Mouse (Mus musculus) neural tube, embryonic 11.5 days (tissue): Measurements from ENCODE around the gene Gm21969. TPM values are rescaled to one million over a fixed set of nuclear protein-coding genes. Genes with fewer than 3 reads are reported as not detected.

ENCODE experiments used
- ATAC-seq: fragments of 200-750 bp; cut with Nextera tagmentation; 2 replicates; pipeline ENCODE4 v1.8.0; 2017; ENCODE audit warnings: moderate number of reproducible peaks, mild to moderate bottlenecking, moderate TSS enrichment, moderate library complexity; ENCODE audit not compliant: insufficient read depth, low FRiP score, low TSS enrichment
- DNase-seq: peaks from one replicate; pipeline ENCODE4 v3.0.0-alpha.2; 2015; ENCODE audit warnings: low spot score
- H3K27ac ChIP-seq: fragments of 300-500 bp; sonication (generic); 2 replicates; pipeline ENCODE4 v1.5.1; 2014; ENCODE audit warnings: low read depth, mild to moderate bottlenecking, low read length
- H3K27me3 ChIP-seq: fragments of 300-500 bp; sonication (generic); 2 replicates; pipeline ENCODE4 v1.6.1; 2014; ENCODE audit warnings: mild to moderate bottlenecking, low read length, mixed read lengths; ENCODE audit not compliant: control insufficient read depth, insufficient read depth
- H3K36me3 ChIP-seq: fragments of 300-500 bp; sonication (generic); 2 replicates; pipeline ENCODE4 v1.6.1; 2014; ENCODE audit warnings: mild to moderate bottlenecking, low read length, moderate library complexity, mixed read lengths; ENCODE audit not compliant: control insufficient read depth, insufficient read depth
- H3K4me1 ChIP-seq: fragments of 300-500 bp; sonication (generic); 2 replicates; pipeline ENCODE4 v1.6.1; 2014; ENCODE audit warnings: low read length, mixed read lengths; ENCODE audit not compliant: control insufficient read depth, insufficient read depth
- H3K4me2 ChIP-seq: fragments of 300-500 bp; sonication (generic); 2 replicates; pipeline ENCODE4 v1.6.1; 2014; ENCODE audit warnings: low read depth, mild to moderate bottlenecking, moderate library complexity
- H3K4me3 ChIP-seq: fragments of 300-500 bp; sonication (generic); 2 replicates; pipeline ENCODE4 v1.5.1; 2014; ENCODE audit warnings: low read depth, low read length
- H3K9ac ChIP-seq: fragments of 300-500 bp; sonication (generic); 2 replicates; pipeline ENCODE4 v1.6.1; 2014; ENCODE audit warnings: mild to moderate bottlenecking, low read length
- H3K9me3 ChIP-seq: fragments of 300-500 bp; sonication (generic); 2 replicates; pipeline ENCODE4 v1.6.1; 2016; ENCODE audit warnings: low read length; ENCODE audit not compliant: control insufficient read depth
- WGBS: fragments of 180-500 bp; shearing (Covaris S2); extraction: QIAGEN DNeasy Blood & Tissue Kit; methylation state at CpG from one replicate; pipeline ENCODE4 v1.1.7; 2014; 5-methylcytosine and 5-hydroxymethylcytosine counted together
- polyA plus RNA-seq: library from polyadenylated mRNA; unstranded; fragments of >200 nt; fragmentation: Nextera tagmentation; extraction: Ambion mirVana; gene quantifications from 2 replicates; pipeline ENCODE4 v1.2.1, GENCODE M21; 2014

The Gm21969 gene
- polyA plus RNA-seq, 1 experiment from 2014 or later, result not detected

DNA sequence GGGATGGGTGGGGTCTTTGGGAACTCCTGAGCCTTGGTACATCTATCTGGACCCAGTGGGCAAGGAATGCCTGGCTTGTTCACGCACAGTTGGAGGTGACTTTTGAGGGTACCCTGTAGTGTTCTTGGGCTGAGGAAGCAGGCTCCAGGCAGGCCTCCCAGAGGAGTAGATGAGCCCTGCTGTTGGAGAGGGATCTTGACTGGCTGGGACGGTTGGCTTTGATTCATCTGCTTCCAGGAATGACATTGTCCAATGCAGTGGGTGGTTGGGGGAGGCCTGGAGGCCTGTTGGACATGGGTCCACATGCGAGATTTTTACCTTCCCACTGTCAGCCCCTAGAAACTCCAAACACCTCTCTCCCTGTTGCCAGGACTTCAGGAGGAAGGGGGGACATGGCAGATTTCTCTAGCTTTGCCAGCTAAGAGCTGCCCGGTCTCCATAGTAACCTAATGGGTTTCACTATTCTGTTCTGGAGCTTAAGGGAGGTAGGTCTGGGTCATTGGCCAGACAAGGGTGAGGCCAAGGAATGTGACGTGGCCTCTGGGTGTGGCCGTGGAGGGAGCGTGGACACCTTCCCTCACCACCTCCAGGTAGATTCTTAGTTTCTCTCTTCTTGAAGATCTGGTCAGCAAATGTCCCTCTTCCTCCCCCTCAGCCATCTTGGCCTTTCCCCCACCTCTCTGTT is 28.7 kb downstream of the Gm21969 start:
- H3K4me2 ChIP-seq, result no peak overlapping the region
- WGBS, result 92% methylated on average over 7 of the region's 7 CpGs
- no peak for ATAC-seq
- H3K27ac ChIP-seq, result no peak overlapping the region
- DNase-seq, result no peak
- H3K9me3 ChIP-seq, result no peaks in the 10 kb centered on the region
- H3K4me1 ChIP-seq, result no peaks in the 10 kb centered on the region
- H3K9ac ChIP-seq, result no peak overlapping the region
- no peaks in the 10 kb centered on the region for H3K36me3 ChIP-seq
- H3K4me3 ChIP-seq, result no peak overlapping the region
- H3K27me3 ChIP-seq, result no peaks in the 10 kb centered on the region

DNA sequence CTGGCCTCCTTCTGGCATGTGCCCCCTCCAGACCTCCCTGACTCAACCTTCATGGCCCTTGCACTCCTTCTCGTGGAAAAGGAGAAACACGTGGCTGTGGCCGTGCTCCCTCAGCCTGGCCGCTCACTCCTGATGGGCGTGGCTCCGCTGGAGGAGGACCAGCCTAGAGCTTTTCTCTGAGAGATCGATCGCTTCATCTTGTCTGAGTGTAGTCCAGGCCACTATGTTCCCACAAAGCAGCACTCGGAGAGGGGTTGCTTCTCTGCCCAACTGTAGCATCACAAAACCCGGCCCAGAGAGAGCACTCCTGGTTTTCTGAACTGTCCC is 29.2 kb downstream of the Gm21969 start:
- WGBS, result 83% methylated on average over 10 of the region's 10 CpGs
- Histone ChIP-seq H3K36me3 (no peaks in the 10 kb centered on the region), H3K4me3 (no peak overlapping the region), H3K9me3 (no peaks in the 10 kb centered on the region), H3K4me2 (no peak overlapping the region), H3K9ac (no peak overlapping the region), H3K4me1 (no peaks in the 10 kb centered on the region), H3K27me3 (no peaks in the 10 kb centered on the region), H3K27ac (no peak overlapping the region)
- no peak for DNase-seq
- no peak for ATAC-seq

DNA sequence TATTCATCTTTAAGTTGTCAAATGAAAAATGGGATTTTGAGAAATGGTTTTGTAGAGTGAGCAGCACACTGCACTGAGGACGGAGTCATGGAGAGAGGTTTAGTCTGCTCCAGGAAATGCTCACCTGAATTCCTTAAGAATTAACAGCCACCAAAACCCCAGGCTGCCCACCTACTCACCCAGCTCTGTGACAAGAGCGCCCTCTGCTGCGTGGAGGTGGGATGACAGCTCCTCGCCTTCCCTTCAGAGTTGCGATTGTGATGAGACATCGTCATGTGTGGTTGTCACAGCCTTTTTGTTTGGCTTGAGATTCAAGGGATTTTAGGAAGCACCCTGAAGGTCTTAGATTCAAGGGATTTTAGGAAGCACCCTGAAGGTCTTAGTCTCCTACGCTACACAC is 33.4 kb downstream of the Gm21969 start:
- H3K27ac ChIP-seq, result no peak overlapping the region
- DNase-seq (peak; percentile 78), ATAC-seq (no peak)
- 29% methylated on average over 7 of the region's 7 CpGs for WGBS
- H3K4me2 ChIP-seq, result no peak overlapping the region
- no peak overlapping the region for H3K4me3 ChIP-seq
- peaks cover 21% of the 10 kb centered on the region for H3K4me1 ChIP-seq
- no peak overlapping the region for H3K9ac ChIP-seq
- peaks cover 4% of the 10 kb centered on the region; the same call in 1 of the 2 replicates for H3K27me3 ChIP-seq
- H3K36me3 ChIP-seq, result no peaks in the 10 kb centered on the region
- no peaks in the 10 kb centered on the region for H3K9me3 ChIP-seq

DNA sequence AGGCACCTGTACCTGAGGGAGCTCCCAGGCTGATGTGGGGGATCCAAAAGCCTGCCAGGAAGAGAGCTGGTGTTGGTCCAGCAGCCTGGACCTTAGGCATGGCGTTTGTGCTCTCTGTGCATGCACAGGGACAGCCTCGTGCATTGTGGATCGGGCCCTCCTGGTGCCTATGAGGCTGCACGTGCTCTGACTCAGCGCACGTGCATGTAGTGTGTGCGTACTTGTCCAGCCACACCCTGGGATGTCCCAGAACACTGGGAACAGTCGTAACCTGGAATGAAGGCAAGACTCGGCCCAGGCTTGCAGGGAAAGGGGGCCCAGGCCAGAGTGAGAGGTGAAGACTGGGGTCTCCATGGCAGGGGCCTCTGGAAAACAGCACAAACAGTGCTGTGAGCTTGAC is 34.9 kb downstream of the Gm21969 start:
- 94% methylated on average over 9 of the region's 9 CpGs for WGBS
- H3K9me3 ChIP-seq, result no peaks in the 10 kb centered on the region
- H3K27ac ChIP-seq, result no peak overlapping the region
- peaks cover 27% of the 10 kb centered on the region for H3K4me1 ChIP-seq
- no peak for ATAC-seq
- H3K36me3 ChIP-seq, result no peaks in the 10 kb centered on the region
- H3K9ac ChIP-seq, result no peak overlapping the region
- no peak overlapping the region for H3K4me3 ChIP-seq
- no peak for DNase-seq
- peaks cover 7% of the 10 kb centered on the region; the same call in 1 of the 2 replicates for H3K27me3 ChIP-seq
- H3K4me2 ChIP-seq, result no peak overlapping the region

DNA sequence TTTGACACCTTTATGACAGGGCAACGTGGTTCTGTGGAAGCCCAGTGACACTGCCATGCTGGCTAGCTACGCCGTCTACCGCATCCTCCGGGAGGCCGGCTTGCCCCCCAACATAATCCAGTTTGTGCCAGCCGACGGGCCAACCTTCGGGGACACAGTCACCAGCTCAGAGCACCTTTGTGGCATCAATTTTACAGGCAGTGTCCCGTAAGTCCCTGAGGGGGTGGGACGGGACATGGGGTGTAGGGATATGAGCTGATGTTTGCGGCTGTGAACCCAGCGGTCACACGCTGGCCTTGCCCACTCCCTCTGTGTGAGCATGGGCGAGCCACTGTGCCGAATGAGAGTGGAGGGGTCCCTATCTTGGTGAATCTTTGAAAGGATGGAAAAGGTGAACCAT is 35.4 kb downstream of the Gm21969 start:
- H3K27me3 ChIP-seq, result peaks cover 7% of the 10 kb centered on the region; the same call in 1 of the 2 replicates
- H3K9ac ChIP-seq, result no peak overlapping the region
- H3K4me1 ChIP-seq, result peaks cover 27% of the 10 kb centered on the region
- DNase-seq, result no peak
- no peaks in the 10 kb centered on the region for H3K9me3 ChIP-seq
- ATAC-seq, result no peak
- no peaks in the 10 kb centered on the region for H3K36me3 ChIP-seq
- H3K4me2 ChIP-seq, result no peak overlapping the region
- no peak overlapping the region for H3K27ac ChIP-seq
- WGBS, result 92% methylated on average over 16 of the region's 16 CpGs
- H3K4me3 ChIP-seq, result no peak overlapping the region

DNA sequence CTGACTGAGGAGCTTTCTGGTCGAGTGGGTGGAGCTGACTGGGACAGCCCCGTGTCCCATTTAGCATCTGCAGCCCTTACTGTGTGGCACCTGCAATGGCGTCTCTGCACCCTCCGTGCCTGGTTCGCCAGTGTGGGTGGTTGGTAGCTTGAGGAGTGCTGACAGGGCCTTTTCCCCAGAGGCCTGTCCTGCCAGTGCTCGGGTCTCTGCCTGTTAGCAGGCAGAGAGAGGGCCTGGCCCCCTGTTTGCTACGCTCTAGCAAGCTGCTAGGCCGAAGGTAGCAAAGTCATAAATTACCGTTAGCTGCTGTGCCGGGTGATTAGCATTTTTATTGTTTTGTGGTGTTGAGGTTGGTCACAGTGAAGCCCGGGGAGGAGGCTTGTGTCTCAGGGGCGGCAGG is 36.8 kb downstream of the Gm21969 start:
- DNase-seq (peak; percentile 60), ATAC-seq (peak; percentile 28)
- peaks cover 7% of the 10 kb centered on the region; the same call in 1 of the 2 replicates for H3K27me3 ChIP-seq
- no peaks in the 10 kb centered on the region for H3K36me3 ChIP-seq
- peaks cover 27% of the 10 kb centered on the region for H3K4me1 ChIP-seq
- no peak overlapping the region for H3K4me2 ChIP-seq
- no peak overlapping the region for H3K4me3 ChIP-seq
- H3K27ac ChIP-seq, result peak overlapping the region; percentile 69
- H3K9ac ChIP-seq, result 0 out of 2 replicates have a peak overlapping the region, but pooled peaks have one; percentile 11
- 9% methylated on average over 12 of the region's 12 CpGs for WGBS
- H3K9me3 ChIP-seq, result no peaks in the 10 kb centered on the region

DNA sequence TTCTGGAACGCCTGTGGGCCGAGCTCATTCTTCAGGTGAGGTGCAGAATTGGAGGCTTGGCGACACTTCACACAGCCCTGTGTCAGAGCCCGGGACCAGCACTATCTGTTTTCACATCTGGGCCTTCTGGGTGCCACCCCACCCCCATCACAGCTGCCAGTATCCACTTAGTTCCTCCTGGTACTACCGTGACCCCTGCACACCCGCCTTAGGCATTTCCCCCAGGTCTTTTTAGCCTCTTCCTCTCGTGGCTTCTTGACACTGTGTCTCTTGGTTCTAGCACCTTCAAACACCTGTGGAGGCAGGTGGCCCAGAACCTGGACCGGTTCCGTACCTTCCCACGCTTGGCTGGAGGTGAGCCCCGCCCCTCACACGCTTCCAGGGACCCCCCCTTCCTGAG is 37.3 kb downstream of the Gm21969 start:
- Histone ChIP-seq H3K4me1 (peaks cover 27% of the 10 kb centered on the region), H3K4me3 (no peak overlapping the region), H3K9ac (no peak overlapping the region), H3K27ac (0 out of 2 replicates have a peak overlapping the region, but pooled peaks have one; percentile 42), H3K9me3 (no peaks in the 10 kb centered on the region), H3K36me3 (no peaks in the 10 kb centered on the region), H3K27me3 (peaks cover 7% of the 10 kb centered on the region; the same call in 1 of the 2 replicates), H3K4me2 (no peak overlapping the region)
- 47% methylated on average over 12 of the region's 12 CpGs for WGBS
- ATAC-seq (no peak), DNase-seq (no peak)

DNA sequence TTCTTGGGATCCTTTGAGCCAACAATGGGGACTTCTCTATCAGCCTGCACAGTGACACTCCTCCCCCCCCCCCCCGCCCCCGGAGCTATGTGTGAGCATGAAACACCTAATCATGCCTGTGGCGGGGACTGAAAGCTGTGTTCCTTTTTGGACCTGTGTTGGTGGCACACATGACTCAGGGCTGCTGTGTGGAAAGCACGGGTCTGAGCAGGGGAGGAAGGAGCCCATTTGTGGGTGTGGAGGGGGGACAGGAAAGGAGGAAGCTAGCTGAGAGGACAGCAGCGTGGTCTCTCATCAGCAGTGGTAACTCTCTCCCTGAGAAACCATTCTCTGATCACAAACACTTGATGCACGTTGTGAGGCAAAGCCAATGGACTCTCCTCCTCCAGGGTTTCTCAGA is 37.8 kb downstream of the Gm21969 start:
- H3K27me3 ChIP-seq, result peaks cover 7% of the 10 kb centered on the region; the same call in 1 of the 2 replicates
- ATAC-seq (no peak), DNase-seq (no peak)
- peaks cover 27% of the 10 kb centered on the region for H3K4me1 ChIP-seq
- no peak overlapping the region for H3K27ac ChIP-seq
- no peak overlapping the region for H3K4me2 ChIP-seq
- H3K4me3 ChIP-seq, result no peak overlapping the region
- no peak overlapping the region for H3K9ac ChIP-seq
- H3K9me3 ChIP-seq, result no peaks in the 10 kb centered on the region
- H3K36me3 ChIP-seq, result no peaks in the 10 kb centered on the region
- 28% methylated on average over 5 of the region's 6 CpGs for WGBS

DNA sequence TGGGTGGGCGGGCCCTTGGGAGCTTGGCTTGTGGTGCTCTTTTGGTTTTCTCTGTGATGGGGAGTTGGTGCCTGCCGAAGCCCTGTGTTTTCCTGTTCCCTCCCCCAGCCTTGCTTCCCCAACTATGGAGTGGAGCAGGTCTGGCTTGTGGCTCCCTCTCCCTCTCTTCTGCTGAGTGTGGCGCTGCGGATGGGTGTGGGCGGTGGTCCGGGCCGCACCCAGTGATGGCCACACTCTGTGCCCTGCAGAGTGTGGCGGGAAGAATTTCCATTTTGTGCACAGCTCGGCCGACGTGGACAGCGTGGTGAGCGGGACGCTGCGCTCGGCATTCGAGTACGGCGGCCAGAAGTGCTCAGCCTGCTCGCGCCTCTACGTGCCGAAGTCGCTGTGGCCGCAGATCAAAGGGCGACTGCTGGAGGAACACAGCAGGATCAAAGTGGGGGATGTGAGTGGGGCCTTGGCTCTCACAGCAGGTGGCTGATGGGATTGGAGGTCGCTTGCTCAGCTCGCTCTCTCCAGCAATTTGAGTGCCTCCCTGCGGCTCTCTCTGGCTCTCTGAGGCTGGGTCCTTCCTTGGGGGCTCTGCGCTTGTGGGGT is 38.9 kb downstream of the Gm21969 start:
- H3K27ac ChIP-seq, result no peak overlapping the region
- no peaks in the 10 kb centered on the region for H3K36me3 ChIP-seq
- peaks cover 7% of the 10 kb centered on the region; the same call in 1 of the 2 replicates for H3K27me3 ChIP-seq
- DNase-seq (peak; percentile 55), ATAC-seq (no peak)
- peaks cover 27% of the 10 kb centered on the region for H3K4me1 ChIP-seq
- WGBS, result under 1% methylated on average over 30 of the region's 30 CpGs
- H3K4me2 ChIP-seq, result peak overlapping the region; percentile 40
- H3K9ac ChIP-seq, result peak overlapping the region; percentile 37; the same call in 1 of the 2 replicates
- H3K4me3 ChIP-seq, result peak overlapping the region; percentile 15; the same call in 1 of the 2 replicates
- no peaks in the 10 kb centered on the region for H3K9me3 ChIP-seq
